Mouse (Mus musculus): ENCODE data around the gene Cast. TPM values are rescaled to one million over a fixed set of nuclear protein-coding genes. Genes with fewer than 3 reads are reported as not detected.

Gene Cast
- total and polyA plus RNA-seq, 3 experiments, result 9.0 to 15.8 TPM; not detected in 1

- Histone ChIP-seq H3K27me3 (ENCODE audit: control insufficient read depth in 1 of 2, insufficient read depth in 2 of 2, low read length in 2 of 2) (no peaks in the 10 kb centered on the region), H3K36me3 (ENCODE audit: control insufficient read depth in 1 of 2, insufficient read depth in 2 of 2, low read length in 2 of 2) (no peaks in the 10 kb centered on the region; a peak in 1 of 4 replicates), H3K27ac (ENCODE audit: control insufficient read depth, low read depth, low read length) (no peak overlapping the region), H3K9ac (ENCODE audit: control insufficient read depth, low read depth, low read length, poor library complexity, severe bottlenecking) (no peak overlapping the region), H3K79me2 (ENCODE audit: control insufficient read depth, insufficient read depth, low read length, poor library complexity) (peaks cover 2% of the 10 kb centered on the region; the same call in 1 of the 2 replicates), H3K4me1 (ENCODE audit: control insufficient read depth in 1 of 2, insufficient read depth in 2 of 2, low read length in 2 of 2) (no peaks in the 10 kb centered on the region; a peak in 1 of 4 replicates), H3K4me3 (ENCODE audit: control insufficient read depth in 1 of 2, insufficient read depth in 1 of 2, low read depth in 2 of 2, low read length in 2 of 2) (no peak overlapping the region), H3K9me3 (replicated peaks; ENCODE audit: insufficient read depth, low read length) (no peaks in the 10 kb centered on the region)
- no peak for DNase-seq (ENCODE audit: low read depth, low spot score)
- TF ChIP-seq RAD21 (IDR thresholded peaks at IDR 0.05; ENCODE audit: low read depth, low read length) (no peak), USF2 (IDR thresholded peaks at IDR 0.05; ENCODE audit: borderline replicate concordance in 1 of 2, insufficient read depth in 1 of 2, low read depth in 1 of 2, low read length in 2 of 2) (no peak), NRF1 (IDR thresholded peaks at IDR 0.05; ENCODE audit: insufficient read depth, low read depth, low read length, poor library complexity, severe bottlenecking) (no peak), CHD1 (IDR thresholded peaks at IDR 0.05; ENCODE audit: low read depth, low read length) (no peak), MAX (IDR thresholded peaks at IDR 0.05; ENCODE audit: low read length) (no peak), TCF12 (IDR thresholded peaks at IDR 0.05; ENCODE audit: low read depth, low read length) (no peak), KAT2A (conservative IDR thresholded peaks at IDR 0.05; ENCODE audit: low read depth, low read length) (no peak), MXI1 (IDR thresholded peaks at IDR 0.05; ENCODE audit: low read depth, low read length) (no peak), EP300 (IDR thresholded peaks at IDR 0.05; ENCODE audit: low read depth in 1 of 2, low read length in 2 of 2) (no peak), SIN3A (IDR thresholded peaks at IDR 0.05; ENCODE audit: low read length) (no peak), USF1 (IDR thresholded peaks at IDR 0.05; ENCODE audit: low read depth, low read length) (no peak), E2F4 (IDR thresholded peaks at IDR 0.05; ENCODE audit: borderline replicate concordance, low read depth, low read length) (no peak)
These were observed 45.9 kb downstream of the Cast start for GRCm38 (mm10) chr13:74762741-74763140.

DNA sequence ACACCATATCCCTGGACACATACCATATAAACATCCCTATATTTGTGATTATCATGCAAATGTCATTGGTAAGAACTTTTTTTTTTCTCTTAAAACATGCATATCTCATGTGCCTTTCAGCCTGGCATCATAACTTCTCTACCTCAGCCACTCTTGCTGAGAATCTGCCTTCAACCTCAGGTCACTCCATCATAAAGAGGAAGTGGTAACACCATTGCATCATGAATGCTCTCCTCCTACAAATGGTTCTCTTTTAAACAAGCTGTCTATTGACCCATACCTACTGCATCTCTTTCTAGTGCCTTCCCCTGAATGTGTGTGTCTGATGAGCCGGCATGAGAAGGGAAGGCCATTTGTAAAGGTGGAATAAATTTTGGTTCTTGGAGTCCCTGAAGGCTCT, 49.5 kb downstream of the Cast start:
- DNase-seq (ENCODE audit: low read depth, low spot score), result peak; percentile 53
- Histone ChIP-seq H3K27ac (ENCODE audit: control insufficient read depth, low read depth, low read length) (no peak overlapping the region), H3K79me2 (ENCODE audit: control insufficient read depth, insufficient read depth, low read length, poor library complexity) (no peaks in the 10 kb centered on the region), H3K4me3 (ENCODE audit: control insufficient read depth in 1 of 2, insufficient read depth in 1 of 2, low read depth in 2 of 2, low read length in 2 of 2) (no peak overlapping the region), H3K36me3 (ENCODE audit: control insufficient read depth in 1 of 2, insufficient read depth in 2 of 2, low read length in 2 of 2) (no peaks in the 10 kb centered on the region), H3K4me1 (ENCODE audit: control insufficient read depth in 1 of 2, insufficient read depth in 2 of 2, low read length in 2 of 2) (no peaks in the 10 kb centered on the region; a peak in 1 of 4 replicates), H3K9me3 (replicated peaks; ENCODE audit: insufficient read depth, low read length) (no peaks in the 10 kb centered on the region), H3K27me3 (ENCODE audit: control insufficient read depth in 1 of 2, insufficient read depth in 2 of 2, low read length in 2 of 2) (no peaks in the 10 kb centered on the region), H3K9ac (ENCODE audit: control insufficient read depth, low read depth, low read length, poor library complexity, severe bottlenecking) (no peak overlapping the region)
- TF ChIP-seq RAD21 (IDR thresholded peaks at IDR 0.05; ENCODE audit: low read depth, low read length) (no peak), MAFK (IDR thresholded peaks at IDR 0.05; ENCODE audit: borderline replicate concordance, low read depth, low read length) (no peak), ZKSCAN1 (IDR thresholded peaks at IDR 0.05; ENCODE audit: low read depth, low read length) (no peak), CHD2 (IDR thresholded peaks at IDR 0.05; ENCODE audit: low read length) (no peak), BHLHE40 (IDR thresholded peaks at IDR 0.05; ENCODE audit: borderline replicate concordance, low read depth, low read length) (no peak), ZMIZ1 (IDR thresholded peaks at IDR 0.05; ENCODE audit: low read depth, low read length) (no peak), ETS1 (IDR thresholded peaks at IDR 0.05; ENCODE audit: low read depth, low read length) (no peak), GATA1 (IDR thresholded peaks at IDR 0.05; ENCODE audit: low read depth, low read length) (no peak), POLR2AphosphoS5 (IDR thresholded peaks at IDR 0.05; ENCODE audit: borderline replicate concordance, low read depth, low read length) (no peak), NRF1 (IDR thresholded peaks at IDR 0.05; ENCODE audit: insufficient read depth, low read depth, low read length, poor library complexity, severe bottlenecking) (no peak), TAL1 (IDR thresholded peaks at IDR 0.05; ENCODE audit: low read length) (no peak), SMC3 (IDR thresholded peaks at IDR 0.05; ENCODE audit: low read depth, low read length) (no peak), E2F4 (IDR thresholded peaks at IDR 0.05; ENCODE audit: borderline replicate concordance, low read depth, low read length) (no peak), POLR2A (IDR thresholded peaks at IDR 0.05; ENCODE audit: control insufficient read depth in 1 of 2, insufficient read depth in 1 of 2, low read depth in 1 of 2, low read length in 2 of 2, poor library complexity in 1 of 2) (no peak)

Data from MEL (cell line).